Mouse (Mus musculus): Measurements from ENCODE around the gene Lrp3. TPM values are rescaled to one million over a fixed set of nuclear protein-coding genes. Genes with fewer than 3 reads are reported as not detected.

Gene Lrp3
- polyA plus RNA-seq, 1 experiment from 2014 or later = 1.3 TPM

GRCm38 (mm10) chr7:35169341-35169740 lies 46.0 kb downstream of the Lrp3 start:
- ATAC-seq (ENCODE audit: insufficient number of reproducible peaks, insufficient read depth, low FRiP score, low read depth) = no peak
- no peaks in the 10 kb centered on the region for H3K36me3 ChIP-seq (ENCODE audit: control insufficient read depth, insufficient read depth, low read length)
- peaks cover 0 to 4% of the 10 kb centered on the region in 2 experiments; a peak in 2 of 4 replicates for H3K4me1 ChIP-seq (ENCODE audit: control insufficient read depth in 2 of 2, insufficient read depth in 2 of 2, low read length in 2 of 2)
- H3K27me3 ChIP-seq (ENCODE audit: control insufficient read depth, insufficient read depth, low read length) = peaks cover 37% of the 10 kb centered on the region
- no peak overlapping the region for H3K4me3 ChIP-seq (ENCODE audit: control insufficient read depth in 1 of 2, insufficient read depth in 1 of 2, low read depth in 1 of 2, low read length in 2 of 2)
- WGBS = 16% methylated on average over 6 of the region's 6 CpGs
- H3K27ac ChIP-seq (replicated peaks in 1 of 2; ENCODE audit: control insufficient read depth in 1 of 2, insufficient read depth in 1 of 2, low read depth in 2 of 2, low read length in 2 of 2) = no peak overlapping the region
- no peak overlapping the region for H3K4me2 ChIP-seq (ENCODE audit: low read length)
- no peaks in the 10 kb centered on the region for H3K9me3 ChIP-seq (ENCODE audit: control insufficient read depth, low read length)
- H3K9ac ChIP-seq (ENCODE audit: low read length) = no peak overlapping the region

- Histone ChIP-seq H3K9me3 (ENCODE audit: control insufficient read depth, low read length) (no peaks in the 10 kb centered on the region), H3K4me3 (ENCODE audit: control insufficient read depth in 1 of 2, insufficient read depth in 1 of 2, low read depth in 1 of 2, low read length in 2 of 2) (no peak overlapping the region), H3K27ac (replicated peaks in 1 of 2; ENCODE audit: control insufficient read depth in 1 of 2, insufficient read depth in 1 of 2, low read depth in 2 of 2, low read length in 2 of 2) (no peak overlapping the region), H3K4me1 (ENCODE audit: control insufficient read depth in 2 of 2, insufficient read depth in 2 of 2, low read length in 2 of 2) (peaks cover 0 to 4% of the 10 kb centered on the region in 2 experiments; a peak in 2 of 4 replicates), H3K36me3 (ENCODE audit: control insufficient read depth, insufficient read depth, low read length) (no peaks in the 10 kb centered on the region), H3K9ac (ENCODE audit: low read length) (no peak overlapping the region), H3K4me2 (ENCODE audit: low read length) (no peak overlapping the region), H3K27me3 (ENCODE audit: control insufficient read depth, insufficient read depth, low read length) (peaks cover 26% of the 10 kb centered on the region)
- WGBS = 73% methylated on average over 2 of the region's 2 CpGs
- ATAC-seq (ENCODE audit: insufficient number of reproducible peaks, insufficient read depth, low FRiP score, low read depth) = no peak
Observed at GRCm38 (mm10) chr7:35167925-35168324, 47.4 kb downstream of the Lrp3 start.

GRCm38 (mm10) chr7:35166988-35167387 lies 48.3 kb downstream of the Lrp3 start:
- 75% methylated on average over 5 of the region's 5 CpGs for WGBS
- Histone ChIP-seq H3K36me3 (ENCODE audit: control insufficient read depth, insufficient read depth, low read length) (no peaks in the 10 kb centered on the region), H3K9me3 (ENCODE audit: control insufficient read depth, low read length) (no peaks in the 10 kb centered on the region), H3K27me3 (ENCODE audit: control insufficient read depth, insufficient read depth, low read length) (peaks cover 18% of the 10 kb centered on the region; the same call in 1 of the 2 replicates), H3K4me1 (ENCODE audit: control insufficient read depth in 2 of 2, insufficient read depth in 2 of 2, low read length in 2 of 2) (no peaks in the 10 kb centered on the region; a peak in 1 of 4 replicates), H3K9ac (ENCODE audit: low read length) (no peak overlapping the region), H3K4me3 (ENCODE audit: control insufficient read depth in 1 of 2, insufficient read depth in 1 of 2, low read depth in 1 of 2, low read length in 2 of 2) (no peak overlapping the region), H3K4me2 (ENCODE audit: low read length) (no peak overlapping the region), H3K27ac (replicated peaks in 1 of 2; ENCODE audit: control insufficient read depth in 1 of 2, insufficient read depth in 1 of 2, low read depth in 2 of 2, low read length in 2 of 2) (no peak overlapping the region)
- ATAC-seq (ENCODE audit: insufficient number of reproducible peaks, insufficient read depth, low FRiP score, low read depth) = no peak

- H3K4me1 ChIP-seq (ENCODE audit: control insufficient read depth in 2 of 2, insufficient read depth in 2 of 2, low read length in 2 of 2) = no peaks in the 10 kb centered on the region
- no peak for ATAC-seq (ENCODE audit: insufficient number of reproducible peaks, insufficient read depth, low FRiP score, low read depth)
- no peak overlapping the region for H3K4me2 ChIP-seq (ENCODE audit: low read length)
- no peak overlapping the region for H3K27ac ChIP-seq (replicated peaks in 1 of 2; ENCODE audit: control insufficient read depth in 1 of 2, insufficient read depth in 1 of 2, low read depth in 2 of 2, low read length in 2 of 2)
- H3K9ac ChIP-seq (ENCODE audit: low read length) = no peak overlapping the region
- H3K9me3 ChIP-seq (ENCODE audit: control insufficient read depth, low read length) = no peaks in the 10 kb centered on the region
- 68% methylated on average over 6 of the region's 6 CpGs for WGBS
- H3K4me3 ChIP-seq (ENCODE audit: control insufficient read depth in 1 of 2, insufficient read depth in 1 of 2, low read depth in 1 of 2, low read length in 2 of 2) = no peak overlapping the region
- 0 out of 2 replicates have a peak, but pooled peaks cover 4% of the 10 kb centered on the region for H3K27me3 ChIP-seq (ENCODE audit: control insufficient read depth, insufficient read depth, low read length)
- H3K36me3 ChIP-seq (ENCODE audit: control insufficient read depth, insufficient read depth, low read length) = no peaks in the 10 kb centered on the region
Observed at GRCm38 (mm10) chr7:35164131-35164530, 51.2 kb downstream of the Lrp3 start.

- 52% methylated on average over 7 of the region's 7 CpGs for whole genome bisulfite sequencing
- Histone ChIP-seq H3K36me3 (ENCODE audit: control insufficient read depth, insufficient read depth, low read length) (no peaks in the 10 kb centered on the region), H3K9ac (ENCODE audit: low read length) (no peak overlapping the region), H3K27me3 (ENCODE audit: control insufficient read depth, insufficient read depth, low read length) (0 out of 2 replicates have a peak, but pooled peaks cover 4% of the 10 kb centered on the region), H3K9me3 (ENCODE audit: control insufficient read depth, low read length) (no peaks in the 10 kb centered on the region), H3K27ac (replicated peaks in 1 of 2; ENCODE audit: control insufficient read depth in 1 of 2, insufficient read depth in 1 of 2, low read depth in 2 of 2, low read length in 2 of 2) (no peak overlapping the region), H3K4me2 (ENCODE audit: low read length) (no peak overlapping the region), H3K4me3 (ENCODE audit: control insufficient read depth in 1 of 2, insufficient read depth in 1 of 2, low read depth in 1 of 2, low read length in 2 of 2) (no peak overlapping the region), H3K4me1 (ENCODE audit: control insufficient read depth in 2 of 2, insufficient read depth in 2 of 2, low read length in 2 of 2) (no peaks in the 10 kb centered on the region)
- ATAC-seq (ENCODE audit: insufficient number of reproducible peaks, insufficient read depth, low FRiP score, low read depth) = no peak
Observed at GRCm38 (mm10) chr7:35163600-35163999, 51.7 kb downstream of the Lrp3 start.

GRCm38 (mm10) chr7:35162443-35162842 lies 52.9 kb downstream of the Lrp3 start:
- no peak overlapping the region for H3K27ac ChIP-seq (replicated peaks in 1 of 2; ENCODE audit: control insufficient read depth in 1 of 2, insufficient read depth in 1 of 2, low read depth in 2 of 2, low read length in 2 of 2)
- no peaks in the 10 kb centered on the region for H3K36me3 ChIP-seq (ENCODE audit: control insufficient read depth, insufficient read depth, low read length)
- no peak for ATAC-seq (ENCODE audit: insufficient number of reproducible peaks, insufficient read depth, low FRiP score, low read depth)
- no peak overlapping the region for H3K4me3 ChIP-seq (ENCODE audit: control insufficient read depth in 1 of 2, insufficient read depth in 1 of 2, low read depth in 1 of 2, low read length in 2 of 2)
- H3K27me3 ChIP-seq (ENCODE audit: control insufficient read depth, insufficient read depth, low read length) = no peaks in the 10 kb centered on the region
- H3K4me2 ChIP-seq (ENCODE audit: low read length) = no peak overlapping the region
- no peaks in the 10 kb centered on the region for H3K4me1 ChIP-seq (ENCODE audit: control insufficient read depth in 2 of 2, insufficient read depth in 2 of 2, low read length in 2 of 2)
- H3K9me3 ChIP-seq (ENCODE audit: control insufficient read depth, low read length) = no peaks in the 10 kb centered on the region
- 66% methylated on average over 6 of the region's 6 CpGs for WGBS
- no peak overlapping the region for H3K9ac ChIP-seq (ENCODE audit: low read length)

- no peak overlapping the region for H3K4me3 ChIP-seq (ENCODE audit: control insufficient read depth in 1 of 2, insufficient read depth in 1 of 2, low read depth in 1 of 2, low read length in 2 of 2)
- H3K27me3 ChIP-seq (ENCODE audit: control insufficient read depth, insufficient read depth, low read length) = no peaks in the 10 kb centered on the region
- H3K9ac ChIP-seq (ENCODE audit: low read length) = no peak overlapping the region
- H3K9me3 ChIP-seq (ENCODE audit: control insufficient read depth, low read length) = no peaks in the 10 kb centered on the region
- no peak overlapping the region for H3K4me2 ChIP-seq (ENCODE audit: low read length)
- no peak overlapping the region for H3K27ac ChIP-seq (replicated peaks in 1 of 2; ENCODE audit: control insufficient read depth in 1 of 2, insufficient read depth in 1 of 2, low read depth in 2 of 2, low read length in 2 of 2)
- no peak for ATAC-seq (ENCODE audit: insufficient number of reproducible peaks, insufficient read depth, low FRiP score, low read depth)
- no peaks in the 10 kb centered on the region for H3K36me3 ChIP-seq (ENCODE audit: control insufficient read depth, insufficient read depth, low read length)
- H3K4me1 ChIP-seq (ENCODE audit: control insufficient read depth in 2 of 2, insufficient read depth in 2 of 2, low read length in 2 of 2) = no peaks in the 10 kb centered on the region
- 78% methylated on average over 3 of the region's 3 CpGs for WGBS
Observed at GRCm38 (mm10) chr7:35157512-35157911, 57.8 kb downstream of the Lrp3 start.
